Mouse (Mus musculus) stomach, embryonic 15.5 days (tissue): ENCODE measurements around the gene Mlec. TPM values are rescaled to one million over a fixed set of nuclear protein-coding genes. Genes with fewer than 3 reads are reported as not detected.
A peak's percentile ranks its signal among the peaks of the same experiment; 100 is the strongest.

Experiments
- ATAC-seq: fragments of 200-750 bp; cut with Nextera tagmentation; 2 replicates; pipeline ENCODE4 v1.8.0; 2017; ENCODE audit warnings: low read depth, moderate number of reproducible peaks, moderate TSS enrichment; ENCODE audit not compliant: insufficient read depth, low FRiP score
- H3K27ac ChIP-seq: fragments of 300-500 bp; sonication (generic); 2 replicates; pipeline ENCODE4 v1.5.1; 2015; ENCODE audit warnings: mild to moderate bottlenecking, inconsistent platforms
- H3K27me3 ChIP-seq: fragments of 300-500 bp; sonication (generic); replicated peaks from 2 replicates; pipeline ENCODE4 v1.6.1; 2015; ENCODE audit warnings: inconsistent platforms
- H3K36me3 ChIP-seq: fragments of 300-500 bp; sonication (generic); 2 replicates; pipeline ENCODE4 v1.6.1; 2015; ENCODE audit warnings: inconsistent platforms
- H3K4me1 ChIP-seq: fragments of 300-500 bp; sonication (generic); 2 replicates; pipeline ENCODE4 v1.6.1; 2015; ENCODE audit warnings: inconsistent platforms
- H3K4me2 ChIP-seq: fragments of 300-500 bp; sonication (generic); 2 replicates; pipeline ENCODE4 v1.6.1; 2015; ENCODE audit warnings: mild to moderate bottlenecking, inconsistent platforms
- H3K4me3 ChIP-seq: fragments of 300-500 bp; sonication (generic); replicated peaks from 2 replicates; pipeline ENCODE4 v1.5.1; 2015; ENCODE audit warnings: inconsistent platforms
- H3K9ac ChIP-seq: fragments of 300-500 bp; sonication (generic); 2 replicates; pipeline ENCODE4 v1.6.1; 2015; ENCODE audit warnings: inconsistent platforms
- H3K9me3 ChIP-seq: fragments of 300-500 bp; sonication (generic); 2 replicates; pipeline ENCODE4 v1.6.1; 2016; ENCODE audit warnings: inconsistent platforms
- WGBS: fragments of 180-500 bp; shearing (Covaris S2); methylation state at CpG from one replicate; pipeline ENCODE4 v1.1.7; 2015; 5-methylcytosine and 5-hydroxymethylcytosine counted together
- polyA plus RNA-seq: library from polyadenylated mRNA; unstranded; fragments of >200 nt; fragmentation: Nextera tagmentation; extraction: Ambion mirVana; gene quantifications from 2 replicates; pipeline ENCODE4 v1.2.1, GENCODE M21; 2015

The Mlec gene
- polyA plus RNA-seq, 1 experiment from 2014 or later = 89.3 TPM

GRCm38 (mm10) chr5:115132465-115132864 lies 25.5 kb downstream of the Mlec start:
- H3K36me3 ChIP-seq = 0 out of 2 replicates have a peak, but pooled peaks cover 6% of the 10 kb centered on the region
- H3K4me1 ChIP-seq = peaks cover 14% of the 10 kb centered on the region
- WGBS = 89% methylated on average over 8 of the region's 8 CpGs
- H3K27ac ChIP-seq = no peak overlapping the region
- H3K27me3 ChIP-seq = no peaks in the 10 kb centered on the region
- H3K9ac ChIP-seq = 0 out of 2 replicates have a peak overlapping the region, but pooled peaks have one; percentile 6
- no peaks in the 10 kb centered on the region for H3K9me3 ChIP-seq
- no peak overlapping the region for H3K4me3 ChIP-seq
- no peak for ATAC-seq
- no peak overlapping the region for H3K4me2 ChIP-seq

GRCm38 (mm10) chr5:115129328-115129727 lies 28.7 kb downstream of the Mlec start:
- WGBS = 89% methylated on average over 6 of the region's 6 CpGs
- no peak overlapping the region for H3K4me3 ChIP-seq
- H3K27ac ChIP-seq = no peak overlapping the region
- no peak overlapping the region for H3K9ac ChIP-seq
- H3K4me1 ChIP-seq = peaks cover 18% of the 10 kb centered on the region
- H3K27me3 ChIP-seq = no peaks in the 10 kb centered on the region
- H3K9me3 ChIP-seq = no peaks in the 10 kb centered on the region
- no peak for ATAC-seq
- H3K4me2 ChIP-seq = no peak overlapping the region
- H3K36me3 ChIP-seq = peaks cover 18% of the 10 kb centered on the region

GRCm38 (mm10) chr5:115127421-115128179 lies 30.4 kb downstream of the Mlec start:
- Histone ChIP-seq H3K36me3 (peaks cover 22% of the 10 kb centered on the region), H3K9me3 (no peaks in the 10 kb centered on the region), H3K27ac (no peak overlapping the region), H3K9ac (no peak overlapping the region), H3K27me3 (no peaks in the 10 kb centered on the region), H3K4me2 (no peak overlapping the region), H3K4me3 (no peak overlapping the region), H3K4me1 (0 out of 2 replicates have a peak, but pooled peaks cover 5% of the 10 kb centered on the region)
- ATAC-seq = no peak
- WGBS = 91% methylated on average over 22 of the region's 22 CpGs

- Histone ChIP-seq H3K36me3 (peaks cover 22% of the 10 kb centered on the region), H3K27ac (no peak overlapping the region), H3K9ac (no peak overlapping the region), H3K4me1 (0 out of 2 replicates have a peak, but pooled peaks cover 5% of the 10 kb centered on the region), H3K4me3 (no peak overlapping the region), H3K9me3 (no peaks in the 10 kb centered on the region), H3K4me2 (no peak overlapping the region), H3K27me3 (no peaks in the 10 kb centered on the region)
- no peak for ATAC-seq
- 90% methylated on average over 28 of the region's 28 CpGs for WGBS
Measured at GRCm38 (mm10) chr5:115126578-115127312, 31.2 kb downstream of the Mlec start.

- H3K4me1 ChIP-seq = 0 out of 2 replicates have a peak, but pooled peaks cover 5% of the 10 kb centered on the region
- H3K4me2 ChIP-seq = peak overlapping the region; percentile 29; the same call in 1 of the 2 replicates
- H3K9me3 ChIP-seq = no peaks in the 10 kb centered on the region
- H3K9ac ChIP-seq = no peak overlapping the region
- no peak overlapping the region for H3K27ac ChIP-seq
- ATAC-seq = peak; percentile 69; the same call in 1 of the 2 replicates
- no peaks in the 10 kb centered on the region for H3K27me3 ChIP-seq
- 22% methylated on average over 24 of the region's 24 CpGs for WGBS
- H3K36me3 ChIP-seq = peaks cover 22% of the 10 kb centered on the region
- no peak overlapping the region for H3K4me3 ChIP-seq
Measured at GRCm38 (mm10) chr5:115125211-115125871, 32.6 kb downstream of the Mlec start.

GRCm38 (mm10) chr5:115124690-115125089 lies 33.3 kb downstream of the Mlec start:
- H3K36me3 ChIP-seq = peaks cover 22% of the 10 kb centered on the region
- H3K4me2 ChIP-seq = no peak overlapping the region
- peaks cover 5% of the 10 kb centered on the region; the same call in 1 of the 2 replicates for H3K4me1 ChIP-seq
- 89% methylated on average over 6 of the region's 6 CpGs for WGBS
- no peaks in the 10 kb centered on the region for H3K27me3 ChIP-seq
- no peak for ATAC-seq
- no peak overlapping the region for H3K4me3 ChIP-seq
- H3K9me3 ChIP-seq = no peaks in the 10 kb centered on the region
- H3K27ac ChIP-seq = no peak overlapping the region
- H3K9ac ChIP-seq = no peak overlapping the region

- no peaks in the 10 kb centered on the region for H3K27me3 ChIP-seq
- no peaks in the 10 kb centered on the region for H3K9me3 ChIP-seq
- no peak overlapping the region for H3K9ac ChIP-seq
- H3K4me2 ChIP-seq = no peak overlapping the region
- peaks cover 8% of the 10 kb centered on the region; the same call in 1 of the 2 replicates for H3K4me1 ChIP-seq
- 77% methylated on average over 5 of the region's 5 CpGs for WGBS
- peaks cover 23% of the 10 kb centered on the region for H3K36me3 ChIP-seq
- no peak overlapping the region for H3K4me3 ChIP-seq
- ATAC-seq = no peak
- no peak overlapping the region for H3K27ac ChIP-seq
Measured at GRCm38 (mm10) chr5:115120978-115121377, 37.0 kb downstream of the Mlec start.

- H3K36me3 ChIP-seq = peaks cover 16% of the 10 kb centered on the region
- H3K4me2 ChIP-seq = peak within 1 kb of the TSS; percentile 87
- WGBS = under 1% methylated on average over 39 of the region's 39 CpGs
- H3K9ac ChIP-seq = peak within 1 kb of the TSS; percentile 80
- peak; percentile 94 for ATAC-seq
- peaks cover 3% of the 10 kb centered on the region; the same call in 1 of the 2 replicates for H3K4me1 ChIP-seq
- no peaks in the 10 kb centered on the region for H3K27me3 ChIP-seq
- H3K9me3 ChIP-seq = no peaks in the 10 kb centered on the region
- H3K4me3 ChIP-seq = peak within 1 kb of the TSS; percentile 91
- H3K27ac ChIP-seq = peak within 1 kb of the TSS; percentile 74
Measured at GRCm38 (mm10) chr5:115118961-115119570, 38.9 kb downstream of the Mlec start, which contains the start of gene Acads. Acads (minus strand) TSS chr5:115119346.

- Histone ChIP-seq H3K27ac (no peak overlapping the region), H3K27me3 (no peaks in the 10 kb centered on the region), H3K4me2 (no peak overlapping the region), H3K9me3 (no peaks in the 10 kb centered on the region), H3K4me1 (peaks cover 3% of the 10 kb centered on the region; the same call in 1 of the 2 replicates), H3K9ac (no peak overlapping the region), H3K36me3 (peaks cover 14% of the 10 kb centered on the region), H3K4me3 (no peak overlapping the region)
- WGBS = 82% methylated on average over 13 of the region's 13 CpGs
- ATAC-seq = no peak
Measured at GRCm38 (mm10) chr5:115117467-115117866, 40.5 kb downstream of the Mlec start.

GRCm38 (mm10) chr5:115116426-115116825 lies 41.6 kb downstream of the Mlec start:
- H3K9ac ChIP-seq = no peak overlapping the region
- no peak overlapping the region for H3K27ac ChIP-seq
- H3K27me3 ChIP-seq = no peaks in the 10 kb centered on the region
- H3K36me3 ChIP-seq = peaks cover 14% of the 10 kb centered on the region
- H3K9me3 ChIP-seq = no peaks in the 10 kb centered on the region
- H3K4me2 ChIP-seq = no peak overlapping the region
- H3K4me3 ChIP-seq = no peak overlapping the region
- H3K4me1 ChIP-seq = peaks cover 3% of the 10 kb centered on the region; the same call in 1 of the 2 replicates
- WGBS = 80% methylated on average over 3 of the region's 3 CpGs
- no peak for ATAC-seq

GRCm38 (mm10) chr5:115114501-115114900 lies 43.5 kb downstream of the Mlec start:
- Histone ChIP-seq H3K4me2 (no peak overlapping the region), H3K9me3 (no peaks in the 10 kb centered on the region), H3K27me3 (no peaks in the 10 kb centered on the region), H3K4me1 (peaks cover under 1% of the 10 kb centered on the region; the same call in 1 of the 2 replicates), H3K4me3 (no peak overlapping the region), H3K27ac (no peak overlapping the region), H3K9ac (no peak overlapping the region), H3K36me3 (peaks cover 19% of the 10 kb centered on the region)
- WGBS = 92% methylated on average over 8 of the region's 8 CpGs
- no peak for ATAC-seq
